In the genomic region with DNA sequence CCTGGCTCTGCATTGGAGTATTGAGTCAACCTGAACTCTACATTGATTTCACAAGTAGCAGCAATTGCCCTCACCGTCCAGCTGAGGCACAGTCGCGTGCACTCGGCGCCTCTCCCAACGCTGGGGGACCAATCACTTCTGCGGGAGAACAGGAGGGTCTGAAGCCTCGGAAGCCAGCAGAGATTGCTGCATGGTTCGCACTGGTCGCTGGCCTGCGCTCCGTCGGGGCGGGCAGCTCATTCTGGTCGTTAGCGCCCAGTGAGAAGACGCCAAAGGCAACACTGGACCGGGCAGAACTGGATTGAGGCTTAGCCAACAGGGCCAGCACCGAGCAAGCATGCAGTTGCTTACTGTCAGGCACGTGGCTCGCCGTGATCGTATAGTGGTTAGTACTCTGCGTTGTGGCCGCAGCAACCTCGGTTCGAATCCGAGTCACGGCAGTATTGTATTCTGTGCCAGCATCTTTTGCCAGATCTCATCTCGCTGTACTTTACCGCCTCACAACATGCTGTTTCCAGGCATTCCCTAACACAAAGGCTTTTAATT, we compare ENCODE assay signal across 9 mouse cellular contexts. TPM values are rescaled to one million over a fixed set of nuclear protein-coding genes. Genes with fewer than 3 reads are reported as not detected.
DNase-seq lines count a peak whose midpoint lies in the region; ATAC-seq lines count a peak whose summit lies in the region.
"Had no signal": no experiment of that assay in that cellular context is flagged by ENCODE, and none has a peak within 500 bp of the region (broad histone marks: within the 10 kb centered on the region; RNA-seq: fewer than 3 reads in every experiment).

No protein-coding gene starts in this region.

- peaks cover 60% of the 10 kb centered on the region for H3K27me3 ChIP-seq in heart, embryonic 14.5 days (ENCODE audit: control insufficient read depth, insufficient read depth, low read length)
- H3K27me3 ChIP-seq in hindbrain, embryonic 12.5 days = peaks cover 62% of the 10 kb centered on the region

- H3K4me3 ChIP-seq in heart, embryonic 14.5 days (ENCODE audit: control insufficient read depth in 1 of 2, insufficient read depth in 1 of 2, low read depth in 1 of 2, low read length in 2 of 2) = peak overlapping the region; percentile 9 to 18; a peak in 3 of 4 replicates
- H3K4me3 ChIP-seq in hindbrain, embryonic 12.5 days = no peak overlapping the region

- peaks cover 4 to 8% of the 10 kb centered on the region in 2 experiments; a peak in 3 of 4 replicates for H3K4me1 ChIP-seq in heart, embryonic 14.5 days (ENCODE audit: control insufficient read depth in 2 of 2, insufficient read depth in 2 of 2, low read length in 2 of 2)
- H3K4me1 ChIP-seq in hindbrain, embryonic 12.5 days = peaks cover 8% of the 10 kb centered on the region; the same call in 1 of the 2 replicates

- ATAC-seq in heart, embryonic 14.5 days (ENCODE audit: insufficient number of reproducible peaks, insufficient read depth, low FRiP score, low read depth) = no peak
- ATAC-seq in hindbrain, embryonic 12.5 days (ENCODE audit: low FRiP score) = no peak

- no peak overlapping the region for H3K27ac ChIP-seq in heart, embryonic 14.5 days (replicated peaks in 1 of 2; ENCODE audit: control insufficient read depth in 1 of 2, insufficient read depth in 1 of 2, low read depth in 2 of 2, low read length in 2 of 2)
- H3K27ac ChIP-seq in hindbrain, embryonic 12.5 days = no peak overlapping the region

- DNase-seq in heart, postnatal 4 days = no peak
- peak; percentile 82 for DNase-seq in MEL-GATA-1-ER (ENCODE audit: extremely low read depth, low read depth)
- DNase-seq in mesoderm, embryonic 11.5 days (ENCODE audit: low read depth, low spot score) = peak; percentile 49
- no peak for DNase-seq in frontal cortex, adult 2 months (ENCODE audit: extremely low spot score in 1 of 2, low spot score in 1 of 2)
- DNase-seq in cerebellum, postnatal 10 days = no peak
- no peak for DNase-seq in adrenal gland, postnatal 4 days (ENCODE audit: low spot score in 2 of 2)

- WGBS in heart, embryonic 14.5 days = 3% methylated on average over 31 of the region's 31 CpGs
- WGBS in hindbrain, embryonic 12.5 days = 4% methylated on average over 31 of the region's 31 CpGs

- no peaks in the 10 kb centered on the region for H3K36me3 ChIP-seq in heart, embryonic 14.5 days (ENCODE audit: control insufficient read depth, insufficient read depth, low read length)
- H3K36me3 ChIP-seq in hindbrain, embryonic 12.5 days = no peaks in the 10 kb centered on the region

- no peaks in the 10 kb centered on the region for H3K9me3 ChIP-seq in heart, embryonic 14.5 days (ENCODE audit: control insufficient read depth, low read length)
- H3K9me3 ChIP-seq in hindbrain, embryonic 12.5 days (replicated peaks) = no peaks in the 10 kb centered on the region

- peak overlapping the region; percentile 52 for H3K4me2 ChIP-seq in heart, embryonic 14.5 days (ENCODE audit: low read length)
- H3K4me2 ChIP-seq in hindbrain, embryonic 12.5 days (replicated peaks) = peak overlapping the region; percentile 13

- no peak overlapping the region for H3K9ac ChIP-seq in heart, embryonic 14.5 days (ENCODE audit: low read length)
- no peak overlapping the region for H3K9ac ChIP-seq in hindbrain, embryonic 12.5 days

RNA-seq across cellular contexts. Expression of a gene that starts 42.3 kb away (rescaled TPM):
- 0.66 and 1.0 TPM in 2 replicates for polyA plus RNA-seq in heart, embryonic 14.5 days (2014; fragmentation: Nextera tagmentation; extraction: Ambion mirVana)
- total RNA-seq in heart, postnatal 4 days (2021) = under 1 TPM in 1 of 2 experiments, not detected in 1; 0.50 TPM
- not detected in 2 replicates for polyA plus RNA-seq in hindbrain, embryonic 12.5 days (2016; fragmentation: Nextera tagmentation; extraction: Ambion mirVana)
- not detected in 2 replicates for polyA plus RNA-seq in frontal cortex, adult 2 months (2012; rRNA removed)
- not detected for total RNA-seq in adrenal gland, postnatal 4 days (2021)
- total RNA-seq: gastrocnemius, adult 18-20 months had no signal

Comparison
In these comparisons a context has a peak if more than half of its experiments do, and no peak if none do; other contexts are left out.
1. DNase-seq: peak in MEL-GATA-1-ER (single experiment) and mesoderm, embryonic 11.5 days (single experiment); none in heart, postnatal 4 days (single experiment), frontal cortex, adult 2 months (0 of 2), cerebellum, postnatal 10 days (0 of 2) and adrenal gland, postnatal 4 days (0 of 2).